17 mouse cellular contexts compared by ENCODE assay signal in genomic region chr7:83476161-83476495, GRCm38 (mm10).
DNase-seq lines count a peak whose midpoint lies in the region; ATAC-seq and TF ChIP-seq lines count a peak whose summit lies in the region.
"Had no signal": no experiment of that assay in that cellular context is flagged by ENCODE, and none has a peak within 500 bp of the region (broad histone marks: within the 10 kb centered on the region; RNA-seq: fewer than 3 reads in every experiment).

No protein-coding gene starts in this region.

- no peak for ATAC-seq in heart, embryonic 15.5 days (replicated peaks; ENCODE audit: insufficient number of reproducible peaks, insufficient read depth, low FRiP score, low read depth)
- 0 out of 2 replicates have a peak, but pooled peaks have one; percentile 26 for ATAC-seq in stomach, embryonic 14.5 days (ENCODE audit: insufficient number of reproducible peaks, insufficient read depth, low FRiP score, low read depth)
- no peak for ATAC-seq in stomach, postnatal 0 days (ENCODE audit: low FRiP score, low TSS enrichment)
- no peak; the same call in 1 of the 2 replicates for ATAC-seq in limb, embryonic 11.5 days (ENCODE audit: insufficient number of reproducible peaks, low FRiP score, low TSS enrichment, low read depth)
- ATAC-seq in neural tube, embryonic 15.5 days (ENCODE audit: low FRiP score), result no peak
- ATAC-seq in liver, postnatal 0 days, result no peak
- ATAC-seq: midbrain, embryonic 13.5 days had no signal

- H3K9me3 ChIP-seq in heart, embryonic 15.5 days (replicated peaks), result no peaks in the 10 kb centered on the region
- H3K9me3 ChIP-seq in stomach, embryonic 14.5 days (ENCODE audit: control insufficient read depth, low read depth, low read length), result no peaks in the 10 kb centered on the region
- no peaks in the 10 kb centered on the region for H3K9me3 ChIP-seq in stomach, postnatal 0 days (ENCODE audit: control insufficient read depth, low read length)
- no peaks in the 10 kb centered on the region for H3K9me3 ChIP-seq in limb, embryonic 11.5 days (ENCODE audit: control insufficient read depth, low read length)
- H3K9me3 ChIP-seq in neural tube, embryonic 15.5 days (replicated peaks), result no peaks in the 10 kb centered on the region
- H3K9me3 ChIP-seq in liver, postnatal 0 days (ENCODE audit: low read length), result no peaks in the 10 kb centered on the region
- H3K9me3 ChIP-seq: hindbrain, embryonic 10.5 days; midbrain, embryonic 13.5 days had no signal

- no peaks in the 10 kb centered on the region for H3K36me3 ChIP-seq in heart, embryonic 15.5 days
- H3K36me3 ChIP-seq in stomach, embryonic 14.5 days (ENCODE audit: control insufficient read depth, insufficient read depth, low read length), result no peaks in the 10 kb centered on the region
- H3K36me3 ChIP-seq in stomach, postnatal 0 days (ENCODE audit: control insufficient read depth, insufficient read depth, low read length), result no peaks in the 10 kb centered on the region
- no peaks in the 10 kb centered on the region for H3K36me3 ChIP-seq in limb, embryonic 11.5 days (ENCODE audit: control insufficient read depth, insufficient read depth, low read length)
- no peaks in the 10 kb centered on the region for H3K36me3 ChIP-seq in neural tube, embryonic 15.5 days
- no peaks in the 10 kb centered on the region for H3K36me3 ChIP-seq in liver, postnatal 0 days (replicated peaks; ENCODE audit: insufficient read depth, low read length)
- H3K36me3 ChIP-seq: hindbrain, embryonic 10.5 days; midbrain, embryonic 13.5 days had no signal

- 0 out of 2 replicates have a peak overlapping the region, but pooled peaks have one; percentile 57 for H3K27ac ChIP-seq in heart, embryonic 15.5 days
- peak overlapping the region; percentile 77; the same call in 1 of the 2 replicates for H3K27ac ChIP-seq in stomach, embryonic 14.5 days (ENCODE audit: low read length)
- no peak overlapping the region for H3K27ac ChIP-seq in stomach, postnatal 0 days (replicated peaks)
- H3K27ac ChIP-seq in limb, embryonic 11.5 days (replicated peaks; ENCODE audit: low read depth, low read length), result peak overlapping the region; percentile 74
- H3K27ac ChIP-seq in neural tube, embryonic 15.5 days (replicated peaks), result no peak overlapping the region
- no peak overlapping the region for H3K27ac ChIP-seq in liver, postnatal 0 days (ENCODE audit: low read depth)
- H3K27ac ChIP-seq: gastrocnemius, adult 2 months; hindbrain, embryonic 10.5 days; hindbrain, postnatal 0 days; midbrain, embryonic 13.5 days had no signal

- no peaks in the 10 kb centered on the region for H3K27me3 ChIP-seq in heart, embryonic 15.5 days
- H3K27me3 ChIP-seq in stomach, embryonic 14.5 days (ENCODE audit: control insufficient read depth, insufficient read depth, low read length), result no peaks in the 10 kb centered on the region
- no peaks in the 10 kb centered on the region for H3K27me3 ChIP-seq in stomach, postnatal 0 days (ENCODE audit: control insufficient read depth, insufficient read depth, low read length)
- no peaks in the 10 kb centered on the region for H3K27me3 ChIP-seq in limb, embryonic 11.5 days (ENCODE audit: control insufficient read depth, insufficient read depth, low read length)
- H3K27me3 ChIP-seq in neural tube, embryonic 15.5 days (replicated peaks), result no peaks in the 10 kb centered on the region
- no peaks in the 10 kb centered on the region for H3K27me3 ChIP-seq in liver, postnatal 0 days (ENCODE audit: insufficient read depth, low read length)
- H3K27me3 ChIP-seq: midbrain, embryonic 13.5 days had no signal

- no peak overlapping the region for H3K4me2 ChIP-seq in heart, embryonic 15.5 days
- no peak overlapping the region for H3K4me2 ChIP-seq in stomach, embryonic 14.5 days (replicated peaks; ENCODE audit: low read depth, low read length)
- H3K4me2 ChIP-seq in stomach, postnatal 0 days (replicated peaks; ENCODE audit: low read depth), result no peak overlapping the region
- no peak overlapping the region for H3K4me2 ChIP-seq in limb, embryonic 11.5 days (ENCODE audit: low read depth, severe bottlenecking)
- no peak overlapping the region for H3K4me2 ChIP-seq in neural tube, embryonic 15.5 days
- H3K4me2 ChIP-seq in liver, postnatal 0 days (ENCODE audit: low read depth, low read length), result no peak overlapping the region
- H3K4me2 ChIP-seq: midbrain, embryonic 13.5 days had no signal

- no peak for TF ChIP-seq CTCF in stomach, postnatal 0 days (IDR thresholded peaks at IDR 0.05; ENCODE audit: low read depth)
- no peak for TF ChIP-seq CTCF in liver, postnatal 0 days (IDR thresholded peaks at IDR 0.05; ENCODE audit: low read depth)

- H3K4me1 ChIP-seq in heart, embryonic 15.5 days (replicated peaks), result peaks cover 32% of the 10 kb centered on the region
- peaks cover 28% of the 10 kb centered on the region for H3K4me1 ChIP-seq in stomach, embryonic 14.5 days (ENCODE audit: control insufficient read depth, insufficient read depth, low read length)
- no peaks in the 10 kb centered on the region for H3K4me1 ChIP-seq in stomach, postnatal 0 days (replicated peaks; ENCODE audit: control insufficient read depth, insufficient read depth)
- H3K4me1 ChIP-seq in limb, embryonic 11.5 days (ENCODE audit: control insufficient read depth, insufficient read depth, low read length), result peaks cover 17% of the 10 kb centered on the region
- peaks cover 25% of the 10 kb centered on the region for H3K4me1 ChIP-seq in neural tube, embryonic 15.5 days
- no peaks in the 10 kb centered on the region for H3K4me1 ChIP-seq in liver, postnatal 0 days (ENCODE audit: insufficient read depth)

- intact Hi-C loops in heart, postnatal 25 days (cut with DNase I), result no loop called here

- no peak for DNase-seq in heart, postnatal 25 days (ENCODE audit: low spot score)
- no peak for DNase-seq in stomach, postnatal 0 days (ENCODE audit: low spot score)
- DNase-seq in limb, embryonic 11.5 days (ENCODE audit: low spot score), result no peak
- no peak for DNase-seq in liver, postnatal 0 days
- DNase-seq in layer of hippocampus, adult 9-11 months, result no peak
- DNase-seq: kidney, adult 8-10 months; kidney, postnatal 36 days; liver; spleen, adult 18-20 months had no signal

- WGBS in heart, embryonic 15.5 days, result 57% methylated on average over 3 of the region's 3 CpGs
- 29% methylated on average over 3 of the region's 3 CpGs for WGBS in stomach, embryonic 14.5 days
- 41% methylated on average over 3 of the region's 3 CpGs for WGBS in stomach, postnatal 0 days
- WGBS in limb, embryonic 11.5 days, result 48% methylated on average over 3 of the region's 3 CpGs
- 87% methylated on average over 3 of the region's 3 CpGs for WGBS in neural tube, embryonic 15.5 days
- 62% methylated on average over 3 of the region's 3 CpGs for WGBS in liver, postnatal 0 days (ENCODE audit: insufficient replicate concordance)

- H3K9ac ChIP-seq in heart, embryonic 15.5 days, result no peak overlapping the region
- no peak overlapping the region for H3K9ac ChIP-seq in stomach, embryonic 14.5 days (replicated peaks; ENCODE audit: low read depth, low read length)
- no peak overlapping the region for H3K9ac ChIP-seq in stomach, postnatal 0 days (ENCODE audit: low read length)
- H3K9ac ChIP-seq in limb, embryonic 11.5 days (ENCODE audit: low read length), result no peak overlapping the region
- H3K9ac ChIP-seq in neural tube, embryonic 15.5 days (replicated peaks), result no peak overlapping the region
- no peak overlapping the region for H3K9ac ChIP-seq in liver, postnatal 0 days (replicated peaks)
- H3K9ac ChIP-seq: midbrain, embryonic 13.5 days had no signal

- H3K4me3 ChIP-seq in heart, embryonic 15.5 days, result no peak overlapping the region
- no peak overlapping the region for H3K4me3 ChIP-seq in stomach, embryonic 14.5 days (ENCODE audit: low read depth, low read length)
- H3K4me3 ChIP-seq in stomach, postnatal 0 days (ENCODE audit: low read depth, low read length), result no peak overlapping the region
- H3K4me3 ChIP-seq in limb, embryonic 11.5 days (ENCODE audit: low read depth, low read length), result no peak overlapping the region
- no peak overlapping the region for H3K4me3 ChIP-seq in neural tube, embryonic 15.5 days (replicated peaks)
- no peak overlapping the region for H3K4me3 ChIP-seq in liver, postnatal 0 days (ENCODE audit: low read depth, low read length)
- H3K4me3 ChIP-seq: gastrocnemius, adult 2 months; hindbrain, embryonic 10.5 days; midbrain, embryonic 13.5 days; myocyte had no signal

- TF ChIP-seq EP300 in stomach, postnatal 0 days (optimal IDR thresholded peaks at IDR 0.05), result no peak
- TF ChIP-seq EP300 in liver, postnatal 0 days (IDR thresholded peaks at IDR 0.05; ENCODE audit: low read depth), result no peak

Comparison
In these comparisons a context has a peak if more than half of its experiments do, and no peak if none do; other contexts are left out.
1. H3K27ac ChIP-seq: peak in heart, embryonic 15.5 days (single experiment), stomach, embryonic 14.5 days (single experiment) and limb, embryonic 11.5 days (single experiment); none in stomach, postnatal 0 days (single experiment), neural tube, embryonic 15.5 days (single experiment) and liver, postnatal 0 days (single experiment).